8 mouse cellular contexts compared by ENCODE assay signal in the genomic region with DNA sequence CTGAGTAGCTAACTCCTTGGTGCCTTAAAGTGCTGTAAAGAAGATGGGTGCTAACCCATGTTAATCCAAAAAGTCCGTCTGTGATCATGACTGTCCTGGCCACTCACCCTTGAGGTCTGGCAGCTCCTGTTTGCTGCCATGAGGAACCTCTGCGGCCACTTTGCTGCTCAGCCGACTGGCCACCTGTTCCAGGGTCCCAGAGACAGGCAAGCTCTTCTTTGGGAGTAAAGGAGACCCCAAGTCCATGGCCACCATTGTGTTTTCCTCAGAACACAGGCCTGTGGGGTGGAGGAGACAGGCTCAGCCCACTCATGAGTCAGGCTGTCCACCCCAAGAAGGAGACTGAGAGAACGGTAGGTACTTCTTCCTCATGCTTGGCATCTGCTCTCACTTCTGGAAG. TPM values are rescaled to one million over a fixed set of nuclear protein-coding genes. Genes with fewer than 3 reads are reported as not detected.
DNase-seq lines count a peak whose midpoint lies in the region; ATAC-seq and TF ChIP-seq lines count a peak whose summit lies in the region.

No protein-coding gene starts in this region.

- no peak for ATAC-seq in hindbrain, embryonic 12.5 days (ENCODE audit: low FRiP score)
- no peak for ATAC-seq in liver, postnatal 0 days

- peak; percentile 85 for DNase-seq in heart, adult 11 months
- DNase-seq in heart, postnatal 25 days (ENCODE audit: low spot score): no peak
- DNase-seq in NIH3T3 (ENCODE audit: low read depth): peak; percentile 4
- no peak for DNase-seq in liver, postnatal 0 days
- no peak for DNase-seq in thymus, postnatal 25 days
- DNase-seq in cerebellum, adult 11 months: no peak
- DNase-seq in kidney, postnatal 14 days: no peak

- no peaks in the 10 kb centered on the region for H3K9me3 ChIP-seq in hindbrain, embryonic 12.5 days (replicated peaks)
- no peaks in the 10 kb centered on the region for H3K9me3 ChIP-seq in liver, postnatal 0 days (ENCODE audit: low read length)

- peaks cover 48% of the 10 kb centered on the region for H3K36me3 ChIP-seq in hindbrain, embryonic 12.5 days
- H3K36me3 ChIP-seq in liver, postnatal 0 days (replicated peaks; ENCODE audit: insufficient read depth, low read length): peaks cover 40% of the 10 kb centered on the region

- no peak for TF ChIP-seq EP300 in liver, postnatal 0 days (IDR thresholded peaks at IDR 0.05; ENCODE audit: low read depth)

- no peak for TF ChIP-seq CTCF in liver, postnatal 0 days (IDR thresholded peaks at IDR 0.05; ENCODE audit: low read depth)

- no peaks in the 10 kb centered on the region for H3K27me3 ChIP-seq in hindbrain, embryonic 12.5 days
- no peaks in the 10 kb centered on the region for H3K27me3 ChIP-seq in liver, postnatal 0 days (ENCODE audit: insufficient read depth, low read length)

- peak overlapping the region; percentile 98 for H3K9ac ChIP-seq in hindbrain, embryonic 12.5 days
- no peak overlapping the region for H3K9ac ChIP-seq in liver, postnatal 0 days (replicated peaks)

- WGBS in hindbrain, embryonic 12.5 days: 87% methylated on average over 4 of the region's 4 CpGs
- 72% methylated on average over 4 of the region's 4 CpGs for WGBS in liver, postnatal 0 days (ENCODE audit: insufficient replicate concordance)

- H3K4me3 ChIP-seq in hindbrain, embryonic 12.5 days: peak overlapping the region; percentile 87; the same call in 1 of the 2 replicates
- H3K4me3 ChIP-seq in liver, postnatal 0 days (ENCODE audit: low read depth, low read length): peak overlapping the region; percentile 93; the same call in 1 of the 2 replicates

- H3K4me1 ChIP-seq in hindbrain, embryonic 12.5 days: peaks cover 24% of the 10 kb centered on the region
- H3K4me1 ChIP-seq in liver, postnatal 0 days (ENCODE audit: insufficient read depth): peaks cover 29% of the 10 kb centered on the region

- H3K27ac ChIP-seq in hindbrain, embryonic 12.5 days: no peak overlapping the region
- no peak overlapping the region for H3K27ac ChIP-seq in liver, postnatal 0 days (ENCODE audit: low read depth)

- peak overlapping the region; percentile 93 for H3K4me2 ChIP-seq in hindbrain, embryonic 12.5 days (replicated peaks)
- H3K4me2 ChIP-seq in liver, postnatal 0 days (ENCODE audit: low read depth, low read length): peak overlapping the region; percentile 78; the same call in 1 of the 2 replicates

- intact Hi-C loops in heart, postnatal 25 days (cut with DNase I): loop anchor here (5.0 kb wide), 1 partner anchor 40 kb away; the partner anchor contains the start of gene Akap8

RNA-seq across cellular contexts. Expression of gene Akap8l, which starts 12.3 kb away (rescaled TPM):
- 10 to 100 TPM; 43.0 to 46.3 TPM for total RNA-seq in heart, postnatal 25 days (2021)
- polyA plus RNA-seq in hindbrain, embryonic 12.5 days (2016; fragmentation: Nextera tagmentation; extraction: Ambion mirVana): 134 and 138 TPM in 2 replicates
- 21.5 and 23.8 TPM in 2 replicates for polyA plus RNA-seq in liver, postnatal 0 days (2015; fragmentation: Nextera tagmentation; extraction: Ambion mirVana)

RNA-seq across cellular contexts. Expression of gene Wiz, which starts 26.6 kb away (rescaled TPM):
- total RNA-seq in heart, postnatal 25 days (2021): 10 to 100 TPM; 18.1 to 20.2 TPM
- polyA plus RNA-seq in hindbrain, embryonic 12.5 days (2016; fragmentation: Nextera tagmentation; extraction: Ambion mirVana): 45.6 and 52.2 TPM in 2 replicates
- polyA plus RNA-seq in liver, postnatal 0 days (2015; fragmentation: Nextera tagmentation; extraction: Ambion mirVana): 2.7 and 3.2 TPM in 2 replicates

RNA-seq across cellular contexts. Expression of gene Rasal3, which starts 40.7 kb away (rescaled TPM):
- 1 to 10 TPM in 1 of 2 experiments, under 1 TPM in 1; 0.91 to 1.3 TPM for total RNA-seq in heart, postnatal 25 days (2021)
- polyA plus RNA-seq in hindbrain, embryonic 12.5 days (2016; fragmentation: Nextera tagmentation; extraction: Ambion mirVana): 0.39 and 0.72 TPM in 2 replicates
- polyA plus RNA-seq in liver, postnatal 0 days (2015; fragmentation: Nextera tagmentation; extraction: Ambion mirVana): 2.9 and 3.1 TPM in 2 replicates

RNA-seq across cellular contexts. Expression of gene Akap8, which starts 41.6 kb away (rescaled TPM):
- total RNA-seq in heart, postnatal 25 days (2021): 10 to 100 TPM; 37.2 to 51.5 TPM
- polyA plus RNA-seq in hindbrain, embryonic 12.5 days (2016; fragmentation: Nextera tagmentation; extraction: Ambion mirVana): 131 TPM in 2 replicates
- polyA plus RNA-seq in liver, postnatal 0 days (2015; fragmentation: Nextera tagmentation; extraction: Ambion mirVana): 14.5 and 17.3 TPM in 2 replicates

Comparison
In these comparisons a context has a peak if more than half of its experiments do, and no peak if none do; other contexts are left out.
1. DNase-seq: peak in heart, adult 11 months (single experiment) and NIH3T3 (single experiment); none in heart, postnatal 25 days (single experiment), liver, postnatal 0 days (single experiment), thymus, postnatal 25 days (single experiment), cerebellum, adult 11 months (single experiment) and kidney, postnatal 14 days (single experiment).
2. RNA of gene Wiz, which starts 26.6 kb away (polyA plus RNA-seq): 45.6 to 52.2 TPM in hindbrain, embryonic 12.5 days; 2.7 to 3.2 TPM in liver, postnatal 0 days; every median in the first group is over 10 times any median in the second.